Mouse (Mus musculus): ENCODE measurements around the gene Nacc2.

GRCm38 (mm10) chr2:26034344-26035050 is 88.5 kb downstream of the Nacc2 start:
- no peak for TF ChIP-seq CTCF (IDR thresholded peaks at IDR 0.05; ENCODE audit: borderline replicate concordance, insufficient read depth, low read depth, low read length)
- TF ChIP-seq POLR2A (IDR thresholded peaks at IDR 0.05; ENCODE audit: borderline replicate concordance, insufficient read depth, low read length) = no peak
